Mouse (Mus musculus) T-helper 1 cell (primary cell): ENCODE results near the gene Pde4c.

Experiments used
- in situ Hi-C: fragments of 300-600 bp; cut with MboI, MseI; formaldehyde crosslinking; loops from one replicate; pipeline ENCODE4 v1.15.1; 2025; ENCODE audit warnings: high pct_unique_total_duplicates

Gene Pde4c

DNA sequence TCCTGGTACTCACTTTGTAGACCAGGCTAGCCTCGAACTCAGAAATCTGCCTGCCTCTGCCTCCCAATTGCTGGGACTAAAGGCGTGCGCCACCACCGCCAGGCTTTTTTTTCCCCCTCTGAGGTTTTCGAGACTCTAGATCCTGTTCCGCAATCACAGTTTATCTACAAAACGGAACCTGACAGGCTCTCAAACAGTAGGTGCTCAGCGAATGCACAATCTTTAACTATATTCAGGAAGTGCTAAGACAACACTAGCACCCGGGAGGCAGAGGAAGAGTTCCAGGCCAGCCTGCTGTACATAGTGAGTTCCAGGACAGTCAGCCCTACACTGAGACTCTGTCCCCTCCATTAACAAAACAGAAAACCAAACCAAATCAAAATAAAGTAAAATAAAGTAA is 41.8 kb downstream of the Pde4c start:
- in situ Hi-C loops, result loop anchor here (10.0 kb wide), 1 partner anchor 51 kb away; the partner anchor contains the start of gene Gm3336

DNA sequence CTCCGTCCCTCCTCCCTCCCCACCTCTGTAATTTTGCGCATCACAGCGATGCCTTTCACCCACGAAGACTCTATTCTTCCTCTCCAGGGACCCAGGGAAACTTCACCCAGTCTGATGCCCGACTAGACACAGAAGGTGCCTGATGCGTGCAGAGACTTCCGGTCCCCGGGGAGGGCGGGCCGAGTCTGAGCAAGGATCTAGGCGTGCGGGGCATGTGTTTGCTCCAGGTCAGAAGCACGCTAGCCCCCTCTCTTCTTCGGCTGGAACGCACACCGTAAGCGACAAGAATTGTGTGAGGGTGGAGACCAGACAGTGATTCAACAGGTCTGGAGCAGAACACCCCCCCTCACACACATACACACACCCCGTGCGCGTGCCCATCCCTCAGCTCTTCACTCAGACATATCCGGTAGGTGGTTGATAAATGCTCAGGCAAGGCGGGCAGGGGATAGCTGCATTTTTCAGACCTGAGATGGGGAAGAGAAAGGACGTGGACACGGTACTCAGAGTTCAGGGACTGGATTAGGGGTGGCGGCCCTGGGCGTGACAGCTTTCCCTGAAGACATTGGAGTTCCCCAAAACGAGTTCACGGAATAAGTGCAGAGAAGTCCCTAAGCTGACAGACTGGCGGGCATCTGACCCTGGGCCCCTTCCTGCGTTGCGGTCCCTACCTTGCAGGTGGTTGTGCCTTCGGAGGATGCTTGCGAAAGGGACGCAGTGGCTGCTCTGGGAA is 42.5 kb downstream of the Pde4c start:
- in situ Hi-C loops, result loop anchor here (10.0 kb wide), 1 partner anchor 51 kb away; the partner anchor contains the start of gene Gm3336

DNA sequence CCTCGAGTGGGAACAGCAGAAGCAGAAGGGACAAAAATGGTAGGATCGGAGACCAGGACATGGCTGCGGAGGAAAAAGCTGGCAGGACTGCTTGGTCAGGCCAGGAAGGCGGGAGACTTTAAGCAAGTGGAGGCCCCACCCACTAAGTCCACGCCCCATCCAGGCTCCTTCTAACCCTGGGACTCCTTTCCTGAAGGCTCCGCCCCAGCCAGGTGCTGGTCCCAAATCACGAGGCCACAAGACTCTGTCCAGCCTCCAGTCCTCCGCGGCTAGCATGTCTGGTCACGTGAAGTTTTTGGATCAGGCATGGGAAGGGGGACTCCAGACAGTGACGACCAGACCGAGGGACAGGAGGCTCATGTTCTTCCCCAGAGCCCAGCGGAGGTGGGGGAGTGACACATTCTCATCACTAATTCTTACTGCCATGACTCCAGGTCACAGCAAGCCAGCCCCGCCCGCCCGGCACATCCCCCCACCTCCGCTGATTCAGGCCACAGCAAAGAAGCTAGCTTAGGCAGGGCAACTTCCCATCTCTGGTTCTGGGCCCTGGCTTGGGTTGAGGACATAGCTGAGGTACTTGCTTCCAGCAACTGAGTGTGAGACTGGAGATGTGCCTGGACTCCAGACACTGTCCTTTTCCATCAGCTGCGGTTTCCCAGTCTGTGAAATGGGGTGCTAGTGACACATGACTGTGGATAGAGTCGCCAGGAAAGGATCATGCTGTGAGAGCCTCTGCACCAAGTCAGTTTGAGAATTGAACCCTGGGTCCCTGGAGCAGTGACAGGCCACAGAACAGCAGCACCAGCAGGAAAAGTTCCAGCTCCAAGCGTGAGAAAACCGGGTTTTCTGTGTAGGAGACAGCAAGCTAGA is 43.3 kb downstream of the Pde4c start:
- in situ Hi-C loops, result loop anchor here (10.0 kb wide), 1 partner anchor 52 kb away; the partner anchor contains the start of gene Gm3336

DNA sequence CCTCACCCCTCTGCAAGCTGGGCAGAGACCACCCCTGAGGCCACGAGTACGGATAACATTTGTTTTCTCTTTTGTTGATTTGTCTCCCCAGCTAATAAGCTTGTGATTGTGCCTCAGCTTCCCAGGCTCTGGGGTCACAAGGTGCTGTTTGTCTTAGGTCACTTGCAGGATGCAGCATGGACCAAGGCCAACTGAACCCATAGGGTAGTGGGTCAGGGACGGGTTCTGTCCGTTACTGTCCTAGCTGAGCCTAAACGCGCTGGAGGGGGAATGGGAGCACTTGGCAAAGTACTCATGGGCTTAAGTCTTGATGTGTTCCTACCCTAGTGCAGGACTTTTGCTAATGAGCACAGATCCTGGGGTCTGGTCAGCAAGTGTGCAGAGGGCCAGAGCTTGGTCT is 44.0 kb downstream of the Pde4c start:
- in situ Hi-C loops, result loop anchor here (10.0 kb wide), 1 partner anchor 53 kb away; the partner anchor contains the start of gene Gm3336

DNA sequence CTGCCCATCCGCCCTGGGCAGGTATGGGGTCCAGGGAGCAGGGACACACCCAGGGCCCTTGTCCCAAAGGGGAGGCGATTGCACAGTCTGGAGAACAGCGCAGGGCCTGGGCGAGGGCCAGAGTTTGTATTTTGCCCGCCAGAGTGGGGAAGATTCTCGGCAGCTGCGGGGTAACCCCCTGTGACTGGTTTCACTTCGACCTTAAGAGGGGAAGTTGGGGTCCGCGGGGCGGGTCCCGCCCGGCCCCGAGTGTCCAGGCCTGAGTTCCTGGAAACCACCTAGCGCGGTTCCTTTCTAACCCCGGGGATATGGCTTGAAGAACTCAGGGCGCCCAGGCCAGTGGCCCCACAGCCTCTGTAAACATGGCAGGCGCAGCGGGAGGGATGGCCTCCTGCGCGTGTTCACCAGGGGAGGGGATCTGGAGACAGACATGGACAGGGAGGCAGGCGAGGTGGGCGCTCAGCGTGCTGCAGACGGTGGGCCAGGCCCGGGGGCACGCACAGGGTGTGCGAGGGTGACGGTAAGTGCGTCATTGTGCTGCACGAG is 44.8 kb downstream of the Pde4c start:
- in situ Hi-C loops, result loop anchor here (10.0 kb wide), 1 partner anchor 54 kb away; the partner anchor contains the start of gene Gm3336

DNA sequence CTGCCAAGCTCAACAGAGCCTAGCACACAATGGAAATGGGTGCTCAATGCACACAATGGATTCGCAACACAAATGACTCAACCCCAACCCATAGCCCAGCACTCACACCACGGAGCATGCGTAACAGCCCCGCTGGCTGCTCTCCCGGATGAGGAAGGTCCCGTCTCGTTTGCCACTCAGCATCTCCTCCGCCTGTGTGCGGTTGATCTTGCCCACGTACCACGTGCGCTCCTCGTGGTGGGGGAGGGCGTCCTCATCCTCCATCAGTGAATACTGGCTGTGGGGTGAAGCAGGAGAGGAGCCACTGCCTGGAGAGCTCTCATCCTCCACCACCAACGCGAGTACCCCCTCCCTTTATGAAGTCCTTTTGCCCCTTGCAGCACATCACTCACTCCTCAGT is 45.4 kb downstream of the Pde4c start:
- in situ Hi-C loops, result loop anchor here (10.0 kb wide), 1 partner anchor 54 kb away; the partner anchor contains the start of gene Gm3336

DNA sequence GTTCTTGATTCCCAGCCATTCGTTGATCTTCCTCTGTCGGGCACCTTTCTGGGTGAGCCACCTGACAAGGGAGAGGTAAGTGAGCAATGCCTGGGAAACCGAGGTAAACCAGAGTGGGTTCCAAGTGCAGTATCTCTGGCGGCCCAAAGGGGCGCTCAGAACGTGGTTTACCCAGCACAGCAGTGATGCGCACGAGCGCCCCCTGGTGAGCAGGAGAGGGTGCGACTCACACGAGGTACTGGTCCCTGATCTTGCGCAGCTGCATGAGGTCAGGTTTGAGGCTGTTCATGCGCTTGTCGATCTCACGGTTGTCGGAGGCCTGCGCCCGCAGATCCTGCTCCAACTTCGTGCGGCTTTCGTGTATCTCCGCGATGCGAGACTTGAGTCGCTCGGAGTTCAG is 45.8 kb downstream of the Pde4c start:
- in situ Hi-C loops, result loop anchor here (10.0 kb wide), 1 partner anchor 55 kb away; the partner anchor contains the start of gene Gm3336

DNA sequence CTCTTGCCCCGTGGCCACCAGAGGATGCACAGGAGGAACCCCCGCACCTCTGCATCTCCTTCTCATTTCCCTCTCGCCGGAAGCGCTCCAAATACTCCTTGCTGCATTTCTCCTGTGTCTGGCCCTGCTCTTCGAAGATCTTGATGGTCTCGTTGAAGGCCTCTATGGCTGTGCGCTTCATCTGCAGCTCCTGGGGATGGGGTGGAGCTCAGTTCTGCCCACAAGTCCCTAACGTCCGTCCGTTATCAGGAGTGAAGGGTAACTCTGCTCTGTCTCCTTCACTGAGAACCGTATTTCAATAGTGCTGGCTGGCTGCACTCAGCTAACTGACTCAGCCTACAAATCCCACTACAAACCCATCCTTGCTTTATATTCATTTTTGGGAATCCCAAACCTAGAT is 46.3 kb downstream of the Pde4c start:
- in situ Hi-C loops, result loop anchor here (10.0 kb wide), 1 partner anchor 55 kb away; the partner anchor contains the start of gene Gm3336

DNA sequence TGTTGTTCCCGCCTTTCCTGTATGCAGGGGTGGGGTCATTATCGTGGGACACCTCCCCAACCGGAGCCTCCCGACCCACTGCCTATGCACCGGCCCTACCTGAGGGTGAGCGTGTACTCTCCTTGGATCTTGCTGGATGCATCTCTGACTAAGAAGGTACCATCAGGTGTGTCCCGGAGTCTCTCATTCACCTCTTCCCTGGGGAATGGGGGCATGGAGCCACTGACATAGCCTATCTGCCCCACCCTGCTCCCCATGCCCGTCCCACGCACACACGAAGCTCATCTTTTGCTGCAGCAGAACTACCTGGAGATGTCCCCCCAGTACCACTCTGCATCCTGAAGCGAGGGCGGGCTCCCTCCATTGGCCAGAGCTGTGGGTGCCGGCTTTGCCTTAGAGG is 47.2 kb downstream of the Pde4c start:
- in situ Hi-C loops, result no loop called here

DNA sequence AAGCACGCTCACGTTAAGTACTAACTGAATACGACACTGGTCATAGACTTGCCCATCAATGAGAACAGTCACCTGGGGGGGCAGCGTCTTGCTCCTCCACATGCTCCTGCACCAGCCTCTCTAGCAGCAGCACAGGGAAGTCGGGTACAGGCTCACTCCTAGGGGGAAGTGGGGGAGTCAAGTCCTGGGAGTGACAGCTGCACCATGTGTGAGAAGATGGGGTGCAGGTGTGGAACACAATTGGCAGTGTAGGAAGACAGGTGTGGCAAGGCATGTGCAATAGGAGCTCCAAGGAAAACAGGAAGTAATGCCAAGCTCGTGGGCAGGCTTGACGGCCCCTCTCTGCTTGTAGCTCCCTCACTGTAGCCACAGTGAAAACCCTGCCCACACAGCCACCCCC is 47.7 kb downstream of the Pde4c start:
- in situ Hi-C loops, result no loop called here

DNA sequence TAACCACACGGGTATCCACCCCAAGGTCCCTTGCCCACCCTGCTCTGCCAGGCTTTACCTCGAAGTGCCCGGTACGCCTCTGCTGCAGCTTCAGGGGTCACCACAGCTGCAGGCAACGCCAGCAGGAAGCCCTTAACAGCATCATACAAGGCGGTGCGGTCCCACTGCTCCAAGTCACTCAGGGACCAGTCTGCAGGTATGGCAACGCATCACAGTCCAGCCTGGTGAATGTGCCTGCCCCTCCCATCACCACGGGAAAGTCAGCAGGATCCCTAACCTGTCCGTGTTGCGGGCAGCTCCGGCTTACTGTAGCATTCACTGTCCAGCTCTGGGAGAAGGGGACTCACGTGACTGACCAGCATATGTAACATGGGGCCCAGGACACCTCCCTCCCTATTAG is 48.6 kb downstream of the Pde4c start:
- in situ Hi-C loops, result no loop called here

DNA sequence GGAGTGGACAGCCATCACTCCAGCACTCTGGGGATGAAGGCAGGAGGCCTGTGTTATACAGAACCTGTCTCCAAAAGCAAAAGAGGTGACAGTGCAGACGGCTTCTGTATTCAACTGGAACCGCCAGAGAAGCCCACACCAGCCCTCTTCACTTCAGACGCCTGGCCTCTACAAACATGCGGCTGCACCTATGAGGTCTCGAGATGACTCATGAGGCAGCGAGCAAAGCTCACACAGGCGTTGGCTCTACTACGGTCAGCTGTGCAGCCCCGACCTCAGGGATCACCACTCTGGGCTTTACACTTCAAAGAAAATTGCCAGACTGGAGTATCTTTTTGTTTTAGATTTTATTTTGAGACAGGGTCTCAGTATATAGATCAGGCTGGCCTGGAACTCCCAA is 49.4 kb downstream of the Pde4c start:
- in situ Hi-C loops, result no loop called here

DNA sequence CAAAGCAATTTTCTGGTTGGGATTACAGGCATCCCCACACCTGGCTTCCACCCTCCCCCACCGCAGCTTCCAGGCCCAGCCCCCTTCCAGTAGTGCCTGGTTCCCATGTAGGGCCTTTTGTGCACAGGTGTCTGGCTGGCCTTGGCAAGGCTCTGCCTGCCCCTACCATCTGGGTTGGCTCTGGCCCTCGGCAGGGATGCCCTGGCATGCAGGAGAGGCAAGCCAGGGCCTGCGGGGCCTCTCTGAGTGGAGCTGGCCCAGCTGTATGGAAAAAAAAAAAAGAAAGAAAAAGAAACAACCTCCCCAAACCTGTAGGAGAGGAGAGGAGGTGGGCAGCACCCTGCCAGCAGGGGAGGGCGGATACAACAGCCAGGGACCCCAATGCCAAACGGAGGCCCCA is 49.9 kb downstream of the Pde4c start:
- in situ Hi-C loops, result no loop called here

DNA sequence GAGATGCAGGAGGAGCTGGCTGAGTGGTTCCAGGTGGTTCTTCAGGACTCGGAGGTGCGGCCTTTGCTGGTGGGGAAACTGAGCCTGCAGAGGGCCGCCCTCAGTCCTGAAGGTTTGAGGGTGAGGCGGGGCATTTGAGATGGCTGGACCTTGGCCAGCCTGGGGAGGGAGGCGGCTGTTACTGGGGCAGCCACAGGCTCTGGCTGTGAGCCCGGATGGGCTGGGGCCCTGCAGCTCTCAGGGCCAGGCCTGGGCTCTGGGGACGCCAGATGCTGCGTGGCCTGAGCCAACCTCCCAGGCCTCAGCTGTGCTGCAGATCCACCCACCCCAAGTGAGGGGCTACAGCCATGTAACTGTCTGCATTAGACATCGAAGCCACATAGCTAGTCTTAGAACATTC is 50.3 kb downstream of the Pde4c start:
- in situ Hi-C loops, result no loop called here

DNA sequence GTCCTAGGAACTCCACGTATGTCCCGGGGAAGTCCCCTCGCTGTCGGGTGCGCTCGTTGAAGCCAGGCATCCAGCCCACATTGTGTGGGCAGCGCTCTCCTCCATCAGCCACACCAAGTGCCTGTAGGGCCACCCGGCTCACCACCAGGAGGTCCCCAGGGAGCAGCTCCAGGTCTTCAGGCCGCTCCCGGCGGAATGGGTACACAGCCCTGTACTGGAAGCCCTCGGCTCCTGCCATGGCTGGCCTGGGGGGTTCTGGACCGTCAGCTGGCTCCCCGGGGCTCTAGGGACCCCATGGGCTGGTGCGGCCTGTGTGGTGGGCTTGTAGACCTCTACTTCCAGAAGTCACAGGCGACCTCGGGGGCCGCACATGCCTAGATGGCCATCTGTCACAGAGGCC is 51.2 kb downstream of the Pde4c start:
- in situ Hi-C loops, result no loop called here

DNA sequence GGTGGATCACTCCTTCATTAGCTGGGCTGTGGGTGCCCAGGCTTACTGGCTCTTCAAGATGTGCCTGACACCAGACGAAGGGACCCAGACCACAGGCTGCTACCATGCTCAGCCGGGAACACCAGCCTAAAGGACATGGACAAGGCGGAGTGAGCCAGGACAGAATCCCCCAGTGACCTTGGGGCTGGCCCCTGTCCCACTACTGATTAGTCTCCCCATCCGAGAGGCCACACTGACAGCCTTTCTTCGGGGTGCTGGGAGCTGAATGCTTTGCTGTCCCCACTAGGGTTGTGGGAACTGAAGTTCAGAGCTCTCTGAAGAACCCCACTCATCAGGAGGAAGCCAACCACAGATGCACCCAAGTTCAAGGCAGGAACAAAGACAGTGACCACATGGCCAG is 51.7 kb downstream of the Pde4c start:
- in situ Hi-C loops, result no loop called here

DNA sequence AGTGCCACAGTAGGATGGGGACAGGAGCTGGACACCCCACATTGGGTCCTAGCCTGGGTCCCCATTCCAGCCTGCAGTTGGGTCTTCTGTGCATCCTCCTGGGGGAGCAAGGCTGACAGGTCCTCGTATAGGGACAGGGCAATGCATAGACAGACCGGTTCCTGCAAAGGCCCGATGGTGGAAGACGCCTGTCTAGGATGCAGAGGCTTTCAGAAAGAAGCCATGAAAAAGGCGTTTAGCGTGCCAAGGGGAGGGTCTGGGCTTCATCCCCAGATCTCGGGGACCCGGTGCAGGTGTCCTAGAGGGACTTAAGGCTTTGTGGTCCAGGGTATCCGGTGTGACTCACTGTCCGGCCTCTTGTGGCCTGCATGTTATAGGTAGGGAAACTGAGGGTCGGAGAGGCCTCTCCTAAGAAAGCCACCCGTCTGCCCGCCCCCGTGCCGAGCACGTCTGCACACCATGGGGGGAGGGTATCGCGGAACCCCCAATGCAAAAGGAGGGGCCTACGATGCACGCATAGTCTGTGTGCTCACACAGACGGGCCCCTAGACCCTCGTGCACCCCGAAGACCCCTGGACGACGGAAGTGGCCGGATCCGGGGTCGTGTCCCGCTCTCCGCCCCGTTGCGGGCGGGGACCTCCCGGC is 52.5 kb downstream of the Pde4c start:
- in situ Hi-C loops, result no loop called here

DNA sequence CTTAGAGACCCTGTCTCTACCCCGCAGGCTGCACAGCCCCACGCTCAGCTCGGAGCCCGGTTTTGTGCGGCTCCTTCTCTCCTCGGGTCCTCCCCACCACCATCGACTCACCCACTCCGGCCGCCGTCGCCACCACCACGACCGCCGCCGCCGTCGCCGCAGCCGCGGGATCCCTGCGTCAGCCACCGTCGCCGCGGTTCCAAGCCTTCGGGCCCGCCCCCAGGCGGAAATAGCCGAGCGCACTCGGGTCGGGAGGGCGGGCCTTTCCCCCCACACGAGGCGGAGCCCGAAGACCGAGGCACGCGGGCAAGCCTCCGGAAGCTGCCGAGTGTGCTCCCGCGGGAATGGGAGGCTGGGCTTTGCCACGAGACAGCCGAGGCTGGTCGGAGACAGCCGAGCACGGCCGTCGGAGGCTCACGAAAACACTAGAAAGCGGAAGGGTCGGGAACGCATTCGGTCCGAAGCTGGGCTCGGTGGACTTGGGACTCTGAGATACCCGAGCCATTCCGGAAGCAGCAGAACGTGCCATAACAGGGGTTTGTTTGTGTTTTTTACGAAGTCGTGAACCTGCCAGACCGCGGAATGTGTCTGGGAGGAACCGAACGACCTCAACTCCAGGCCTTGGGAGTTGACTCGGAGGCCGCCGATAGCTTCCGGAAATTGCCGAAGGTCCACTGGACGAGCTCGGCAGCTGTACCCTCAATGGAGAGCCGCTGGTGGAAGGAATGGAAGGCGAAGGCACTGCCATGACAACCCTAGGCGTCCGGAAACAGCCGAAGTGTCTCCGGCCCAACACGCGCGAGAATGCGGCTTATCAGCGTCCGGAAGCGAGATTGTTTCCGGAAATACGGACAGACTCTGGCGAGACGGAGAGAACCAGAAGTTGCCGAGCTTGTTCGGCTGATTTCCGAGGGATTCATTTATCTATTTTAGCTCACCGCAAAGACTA is 53.2 kb downstream of the Pde4c start, which contains the start of gene Pik3r2:
Pik3r2 (minus strand) TSS at position 218 of the 949 bp plus-strand sequence.
- in situ Hi-C loops, result no loop called here

DNA sequence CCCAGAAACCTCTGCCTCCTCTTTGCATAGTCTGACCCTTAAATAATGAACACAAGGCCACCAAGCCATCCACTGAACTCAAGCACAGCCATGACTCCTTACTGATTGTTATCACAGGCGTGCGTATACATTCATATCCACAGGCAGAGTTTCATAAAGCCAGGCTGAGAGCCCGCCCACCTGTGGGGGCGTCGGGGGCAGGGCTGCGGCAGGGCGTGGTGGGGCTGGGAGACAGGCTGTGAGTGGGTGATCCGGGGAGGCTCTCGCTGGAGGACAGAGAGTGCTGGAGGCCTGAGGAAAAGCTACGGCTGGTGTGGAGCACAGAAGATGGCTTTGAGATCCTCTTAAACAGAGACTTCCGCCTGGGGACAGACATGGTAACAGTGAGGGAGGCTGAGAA is 56.6 kb downstream of the Pde4c start:
- in situ Hi-C loops, result no loop called here

DNA sequence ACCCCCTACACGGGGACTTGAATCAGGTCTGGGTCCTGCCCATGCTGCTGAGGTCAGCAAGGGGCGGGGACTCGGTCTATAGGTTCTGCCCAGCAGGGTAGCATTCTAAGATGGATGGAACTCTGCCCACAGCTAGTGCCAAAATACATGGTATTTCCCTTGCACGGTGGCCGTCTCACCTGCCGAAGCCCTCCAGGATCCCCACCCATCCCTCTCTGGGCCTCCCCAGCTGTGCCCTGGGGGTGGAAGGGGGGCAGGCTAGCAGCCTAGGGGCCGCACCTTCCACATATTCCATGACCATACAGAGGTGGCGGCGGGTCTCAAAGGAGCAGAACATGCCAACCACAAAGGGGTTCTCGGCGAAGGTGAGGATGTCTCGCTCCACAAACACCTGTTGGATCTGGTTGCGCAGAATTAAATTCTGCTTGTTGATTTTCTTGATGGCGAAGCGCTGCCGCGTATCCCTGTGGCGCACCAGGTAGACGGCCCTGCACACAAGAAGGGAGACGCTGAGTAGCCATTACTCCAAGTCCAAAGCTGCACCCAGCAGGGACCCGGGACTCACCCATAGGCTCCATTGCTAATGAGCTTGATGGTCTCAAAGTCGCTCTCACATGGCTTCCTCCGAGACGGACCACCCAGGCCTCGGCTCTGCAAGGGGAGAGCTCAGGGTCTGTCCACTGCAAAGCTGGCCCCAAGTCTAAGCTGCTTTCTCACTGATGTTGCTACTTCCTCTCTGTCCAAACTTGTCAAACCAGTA is 63.0 kb downstream of the Pde4c start:
- in situ Hi-C loops, result no loop called here
